ENCODE assay signal across 26 mouse cellular contexts in genomic region chr11:86834628-86835338, GRCm38 (mm10). TPM values are rescaled to one million over a fixed set of nuclear protein-coding genes. Genes with fewer than 3 reads are reported as not detected.
A peak's percentile ranks its signal among the peaks of the same experiment; 100 is the strongest.
DNase-seq lines count a peak whose midpoint lies in the region; ATAC-seq and TF ChIP-seq lines count a peak whose summit lies in the region.
"Had no signal": no experiment of that assay in that cellular context is flagged by ENCODE, and none has a peak within 500 bp of the region (broad histone marks: within the 10 kb centered on the region; RNA-seq: fewer than 3 reads in every experiment).

No protein-coding gene starts in this region.

- H3K4me2 ChIP-seq in kidney, embryonic 15.5 days, result no peak overlapping the region
- H3K4me2 ChIP-seq in liver, embryonic 11.5 days, result no peak overlapping the region
- H3K4me2 ChIP-seq: embryonic facial prominence, embryonic 15.5 days; forebrain, embryonic 13.5 days; hindbrain, embryonic 13.5 days; liver, embryonic 15.5 days; midbrain, embryonic 11.5 days; neural tube, embryonic 12.5 days had no signal

- TF ChIP-seq POLR2A in liver, adult 2 months (IDR thresholded peaks at IDR 0.05; ENCODE audit: extremely low read depth, insufficient read depth, low read length), result no peak

- no peaks in the 10 kb centered on the region for H3K79me2 ChIP-seq in liver, adult 2 months (ENCODE audit: control insufficient read depth, insufficient read depth, low read length)

- peak; percentile 49; the same call in 1 of the 2 replicates for ATAC-seq in kidney, embryonic 15.5 days (replicated peaks; ENCODE audit: low FRiP score)
- no peak for ATAC-seq in liver, embryonic 11.5 days (replicated peaks; ENCODE audit: low FRiP score)
- ATAC-seq: forebrain, embryonic 13.5 days; intestine, postnatal 0 days; midbrain, embryonic 16.5 days had no signal

- H3K9ac ChIP-seq in kidney, embryonic 15.5 days, result no peak overlapping the region
- no peak overlapping the region for H3K9ac ChIP-seq in liver, adult 2 months (ENCODE audit: low read depth, low read length)
- no peak overlapping the region for H3K9ac ChIP-seq in liver, embryonic 11.5 days (ENCODE audit: low read depth, low read length)
- H3K9ac ChIP-seq: embryonic facial prominence, embryonic 15.5 days; forebrain, embryonic 13.5 days; hindbrain, embryonic 13.5 days; liver, embryonic 15.5 days; neural tube, embryonic 12.5 days had no signal

- DNase-seq in kidney, adult 18-20 months, result no peak
- peak; percentile 25 for DNase-seq in liver, adult 2 months (ENCODE audit: extremely low read depth, low read depth, low spot score)
- no peak for DNase-seq in liver, embryonic 11.5 days (ENCODE audit: low spot score)
- DNase-seq in ES-CJ7 (ENCODE audit: low read depth, low spot score), result peak; percentile 33
- peak; percentile 20 for DNase-seq in induced T-regulatory cell, adult 2 months (ENCODE audit: low read depth)
- DNase-seq in layer of hippocampus, adult 9-10 months (ENCODE audit: low spot score), result no peak
- no peak for DNase-seq in left cerebral cortex, adult 8-10 months (ENCODE audit: low spot score in 2 of 2)
- DNase-seq: adrenal gland, postnatal 10 days; cerebellum, adult 8-10 months; gastrocnemius, postnatal 14 days; heart, postnatal 36 days; lung, postnatal 36 days; right cerebral cortex, adult 18-20 months; thymus, postnatal 25 days had no signal

- H3K27me3 ChIP-seq in kidney, embryonic 15.5 days, result no peaks in the 10 kb centered on the region
- H3K27me3 ChIP-seq in liver, adult 2 months (ENCODE audit: control insufficient read depth, insufficient read depth, low read length), result no peaks in the 10 kb centered on the region
- no peaks in the 10 kb centered on the region for H3K27me3 ChIP-seq in liver, embryonic 11.5 days (replicated peaks; ENCODE audit: control insufficient read depth, insufficient read depth, low read length)
- H3K27me3 ChIP-seq: embryonic facial prominence, embryonic 15.5 days; forebrain, embryonic 13.5 days; hindbrain, embryonic 13.5 days; liver, embryonic 15.5 days; neural tube, embryonic 12.5 days had no signal

- no peak overlapping the region for H3K4me3 ChIP-seq in kidney, embryonic 15.5 days (replicated peaks)
- H3K4me3 ChIP-seq in liver, adult 2 months (ENCODE audit: insufficient read depth, low read depth, low read length), result no peak overlapping the region
- H3K4me3 ChIP-seq in liver, embryonic 11.5 days (ENCODE audit: low read depth, low read length), result no peak overlapping the region
- H3K4me3 ChIP-seq: embryonic facial prominence, embryonic 10.5 days; embryonic facial prominence, embryonic 15.5 days; forebrain, embryonic 13.5 days; heart, embryonic 10.5 days; hindbrain, embryonic 13.5 days; left cerebral cortex, adult 2 months; liver, embryonic 15.5 days; neural tube, embryonic 12.5 days had no signal

- no peaks in the 10 kb centered on the region for H3K9me3 ChIP-seq in kidney, embryonic 15.5 days (replicated peaks)
- H3K9me3 ChIP-seq in liver, embryonic 11.5 days (ENCODE audit: control insufficient read depth, low read length), result no peaks in the 10 kb centered on the region
- H3K9me3 ChIP-seq: embryonic facial prominence, embryonic 10.5 days; embryonic facial prominence, embryonic 15.5 days; forebrain, embryonic 13.5 days; heart, embryonic 10.5 days; hindbrain, embryonic 13.5 days; liver, embryonic 15.5 days; neural tube, embryonic 12.5 days had no signal

- peak overlapping the region; percentile 83 for H3K27ac ChIP-seq in kidney, embryonic 15.5 days
- no peak overlapping the region for H3K27ac ChIP-seq in liver, adult 2 months (replicated peaks; ENCODE audit: insufficient read depth, low read depth, low read length)
- no peak overlapping the region for H3K27ac ChIP-seq in liver, embryonic 11.5 days (ENCODE audit: low read depth, low read length)
- H3K27ac ChIP-seq: embryonic facial prominence, embryonic 10.5 days; embryonic facial prominence, embryonic 15.5 days; forebrain, embryonic 13.5 days; heart, embryonic 10.5 days; hindbrain, embryonic 13.5 days; left cerebral cortex, adult 2 months; liver, embryonic 15.5 days; neural tube, embryonic 12.5 days had no signal

- peaks cover 31% of the 10 kb centered on the region for H3K4me1 ChIP-seq in kidney, embryonic 15.5 days
- no peaks in the 10 kb centered on the region; the same call in 1 of the 2 replicates for H3K4me1 ChIP-seq in liver, adult 2 months (ENCODE audit: control insufficient read depth, insufficient read depth, low read length)
- no peaks in the 10 kb centered on the region for H3K4me1 ChIP-seq in liver, embryonic 11.5 days (replicated peaks; ENCODE audit: control insufficient read depth, insufficient read depth, low read length)
- H3K4me1 ChIP-seq: embryonic facial prominence, embryonic 15.5 days had no signal

- 33% methylated on average over 8 of the region's 8 CpGs for WGBS in kidney, embryonic 15.5 days
- 63% methylated on average over 8 of the region's 8 CpGs for WGBS in liver, adult 2 months
- WGBS in liver, embryonic 11.5 days, result 65% methylated on average over 8 of the region's 8 CpGs

- no peaks in the 10 kb centered on the region for H3K36me3 ChIP-seq in kidney, embryonic 15.5 days
- H3K36me3 ChIP-seq in liver, adult 2 months (ENCODE audit: control insufficient read depth, insufficient read depth, low read length), result no peaks in the 10 kb centered on the region
- H3K36me3 ChIP-seq in liver, embryonic 11.5 days (ENCODE audit: control insufficient read depth, insufficient read depth, low read length), result no peaks in the 10 kb centered on the region
- H3K36me3 ChIP-seq: embryonic facial prominence, embryonic 10.5 days; embryonic facial prominence, embryonic 15.5 days; heart, embryonic 10.5 days; hindbrain, embryonic 13.5 days; liver, embryonic 15.5 days; neural tube, embryonic 12.5 days had no signal

- TF ChIP-seq CTCF in liver, adult 2 months (IDR thresholded peaks at IDR 0.05; ENCODE audit: low read depth, low read length), result no peak

RNA-seq across cellular contexts. Expression of gene Dhx40, which starts 27.2 kb away (rescaled TPM):
- polyA plus RNA-seq in kidney, embryonic 15.5 days (2015; fragmentation: Nextera tagmentation; extraction: Ambion mirVana), result 33.4 and 37.5 TPM in 2 replicates
- 28.6 and 28.9 TPM in 2 replicates for total RNA-seq in liver, adult 2 months (2014; rRNA removed)
- 3.4 and 3.5 TPM in 2 replicates for polyA plus RNA-seq in liver, adult 2 months (2012; rRNA removed)
- polyA plus RNA-seq in liver, embryonic 11.5 days (2014; fragmentation: Nextera tagmentation; extraction: Ambion mirVana), result 15.4 and 16.4 TPM in 2 replicates
- total RNA-seq in left cerebral cortex, adult 8-10 months (2022), result 10 to 100 TPM; 20.0 to 23.2 (median 20.8) TPM

Comparison
In these comparisons a context has a peak if more than half of its experiments do, and no peak if none do; other contexts are left out.
1. DNase-seq: peak in liver, adult 2 months (single experiment), ES-CJ7 (single experiment) and induced T-regulatory cell, adult 2 months (single experiment); none in kidney, adult 18-20 months (single experiment), liver, embryonic 11.5 days (single experiment), layer of hippocampus, adult 9-10 months (single experiment) and left cerebral cortex, adult 8-10 months (0 of 2).